Mouse (Mus musculus) erythroblast, embryonic 14.5 days (primary cell): ENCODE measurements around the gene Abcc12. TPM values are rescaled to one million over a fixed set of nuclear protein-coding genes. Genes with fewer than 3 reads are reported as not detected.

Experiments used
- H3K27me3 ChIP-seq: 2 replicates; pipeline ENCODE4 v1.6.1; 2012; ENCODE audit warnings: inconsistent platforms; ENCODE audit not compliant: control insufficient read depth
- H3K36me3 ChIP-seq: 2 replicates; pipeline ENCODE4 v1.6.1; 2012; ENCODE audit warnings: mild to moderate bottlenecking, inconsistent platforms; ENCODE audit not compliant: control insufficient read depth
- H3K4me1 ChIP-seq: 2 replicates; pipeline ENCODE4 v1.6.1; 2012; ENCODE audit warnings: inconsistent platforms; ENCODE audit not compliant: control insufficient read depth
- H3K4me3 ChIP-seq: replicated peaks from 2 replicates; pipeline ENCODE3; 2012; ENCODE audit warnings: moderate library complexity, mild to moderate bottlenecking, inconsistent platforms
- H3K9me3 ChIP-seq: 2 replicates; pipeline ENCODE4 v1.6.1; 2012; ENCODE audit warnings: low read length, inconsistent platforms, mixed read lengths; ENCODE audit not compliant: control insufficient read depth
- GATA1 ChIP-seq: IDR thresholded peaks from 2 replicates; pipeline ENCODE4 v1.6.1; 2012; ENCODE audit warnings: low read length, inconsistent platforms, mixed read lengths
- TAL1 ChIP-seq: IDR thresholded peaks from 3 replicates; pipeline ENCODE4 v1.6.1; 2012; ENCODE audit warnings: low read length, inconsistent platforms, mixed read lengths
- polyA plus RNA-seq: library from polyadenylated mRNA; stranded (reverse); fragments of >175 nt; gene quantifications from 2 replicates; pipeline ENCODE4 v1.2.3, GENCODE M21; 2012

Gene Abcc12
- polyA plus RNA-seq, 1 experiment: not detected

DNA sequence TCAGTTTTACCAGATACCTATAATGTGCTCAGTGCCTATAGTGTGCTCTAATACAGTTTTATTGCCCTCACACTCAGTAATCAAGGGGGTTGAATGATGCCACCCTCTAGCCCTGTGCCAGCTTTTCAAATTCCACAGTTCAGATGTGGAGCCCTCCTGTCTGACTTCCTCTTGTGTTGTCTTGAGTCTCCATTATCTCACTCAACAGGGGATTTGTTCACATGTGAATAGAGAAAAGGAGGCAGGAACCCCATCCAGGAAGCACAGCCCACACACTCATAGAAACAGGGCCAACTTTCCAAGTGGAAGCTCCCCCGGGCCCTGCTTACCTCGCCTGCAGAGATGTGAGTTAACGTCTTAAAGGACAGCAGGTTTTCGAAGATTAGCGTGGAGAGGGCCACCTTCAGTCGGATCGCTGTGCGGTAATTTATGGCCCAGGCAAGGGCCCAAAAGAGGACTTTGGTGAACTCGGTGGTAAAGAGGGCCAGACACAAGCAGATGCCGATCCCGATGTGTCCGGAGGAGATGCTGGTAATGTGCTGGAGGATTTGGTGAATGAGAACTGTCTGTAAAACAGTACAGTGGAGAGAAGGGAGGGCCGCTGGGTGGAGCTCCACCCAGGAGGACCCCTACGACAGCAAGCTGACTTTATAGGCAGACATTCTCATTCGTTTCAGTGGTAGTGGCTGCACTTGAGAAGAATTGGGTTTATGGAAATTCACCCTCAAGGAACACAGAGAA is 20.4 kb downstream of the Abcc12 start:
- H3K27me3 ChIP-seq: no peaks in the 10 kb centered on the region
- H3K4me1 ChIP-seq: no peaks in the 10 kb centered on the region
- no peak for TF ChIP-seq TAL1
- no peak for TF ChIP-seq GATA1
- no peaks in the 10 kb centered on the region for H3K9me3 ChIP-seq
- H3K36me3 ChIP-seq: no peaks in the 10 kb centered on the region
- no peak overlapping the region for H3K4me3 ChIP-seq

DNA sequence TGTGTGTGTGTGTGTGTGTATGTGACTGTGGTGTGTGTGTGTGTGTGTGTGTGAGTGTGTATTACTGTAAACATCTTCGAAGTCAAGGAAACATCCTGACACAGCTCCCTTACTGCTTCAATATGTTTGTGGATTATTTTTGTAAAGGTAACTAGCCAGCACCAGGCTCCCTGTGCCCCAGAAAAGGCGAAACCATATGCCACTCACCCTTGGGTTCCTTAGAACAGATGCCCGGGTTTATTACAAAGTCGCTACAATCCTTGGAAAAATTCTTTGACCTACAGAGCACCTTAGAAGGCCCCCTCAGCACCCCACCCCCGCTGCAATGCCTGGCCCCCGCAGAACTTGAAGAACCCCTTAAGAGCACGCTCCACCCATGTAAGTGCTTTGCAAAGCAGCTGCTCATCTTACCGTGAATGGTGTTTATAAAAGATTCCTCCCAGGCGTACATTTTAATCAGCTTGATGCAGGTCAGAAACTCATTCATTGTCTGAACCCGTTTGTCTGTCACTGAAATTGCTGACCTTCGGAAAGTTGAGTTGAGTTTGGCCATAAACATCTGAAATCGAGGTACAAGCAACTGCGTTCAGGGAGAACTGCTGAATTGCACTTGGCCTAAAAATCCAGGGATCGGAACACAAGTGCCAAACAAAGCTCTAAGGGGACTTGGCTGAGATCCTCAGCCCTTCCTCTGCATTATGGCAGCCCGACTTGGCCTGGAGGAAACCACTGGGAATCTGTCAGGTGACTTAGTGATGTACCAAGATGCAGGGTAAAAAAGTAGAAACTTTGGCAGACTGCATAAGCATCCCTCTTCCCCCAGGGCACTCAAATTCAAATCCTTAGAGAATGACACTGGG is 23.1 kb downstream of the Abcc12 start:
- no peaks in the 10 kb centered on the region for H3K4me1 ChIP-seq

DNA sequence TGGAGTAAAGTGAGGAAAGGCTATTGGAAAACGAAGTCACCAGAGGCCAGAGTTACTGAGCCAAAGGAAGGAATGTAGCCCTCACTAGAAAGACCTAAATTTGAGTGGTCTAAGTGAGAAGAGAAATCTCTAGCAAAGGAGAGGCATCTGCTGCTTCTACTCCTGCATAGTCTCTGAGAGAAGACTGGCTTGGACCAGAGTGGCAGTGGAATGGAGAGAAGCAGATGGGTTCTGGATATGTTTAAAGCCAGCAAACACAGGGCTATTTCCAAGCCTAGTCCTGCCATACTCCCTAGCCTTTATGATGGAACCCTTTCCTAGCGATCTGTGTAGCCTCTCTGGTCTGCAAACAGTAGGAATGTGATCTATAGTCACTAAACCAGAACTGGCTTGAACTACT is 24.9 kb downstream of the Abcc12 start:
- Histone ChIP-seq H3K9me3 (no peaks in the 10 kb centered on the region; the same call in 1 of the 2 replicates), H3K36me3 (no peaks in the 10 kb centered on the region), H3K4me1 (no peaks in the 10 kb centered on the region), H3K27me3 (no peaks in the 10 kb centered on the region), H3K4me3 (no peak overlapping the region)
- TF ChIP-seq GATA1 (no peak), TAL1 (no peak)

More for the DNA sequence above, 23.1 kb downstream of the Abcc12 start:
- TF ChIP-seq TAL1: no peak
- TF ChIP-seq GATA1: no peak
- no peaks in the 10 kb centered on the region for H3K36me3 ChIP-seq
- H3K27me3 ChIP-seq: no peaks in the 10 kb centered on the region
- no peaks in the 10 kb centered on the region; the same call in 1 of the 2 replicates for H3K9me3 ChIP-seq
- H3K4me3 ChIP-seq: no peak overlapping the region

DNA sequence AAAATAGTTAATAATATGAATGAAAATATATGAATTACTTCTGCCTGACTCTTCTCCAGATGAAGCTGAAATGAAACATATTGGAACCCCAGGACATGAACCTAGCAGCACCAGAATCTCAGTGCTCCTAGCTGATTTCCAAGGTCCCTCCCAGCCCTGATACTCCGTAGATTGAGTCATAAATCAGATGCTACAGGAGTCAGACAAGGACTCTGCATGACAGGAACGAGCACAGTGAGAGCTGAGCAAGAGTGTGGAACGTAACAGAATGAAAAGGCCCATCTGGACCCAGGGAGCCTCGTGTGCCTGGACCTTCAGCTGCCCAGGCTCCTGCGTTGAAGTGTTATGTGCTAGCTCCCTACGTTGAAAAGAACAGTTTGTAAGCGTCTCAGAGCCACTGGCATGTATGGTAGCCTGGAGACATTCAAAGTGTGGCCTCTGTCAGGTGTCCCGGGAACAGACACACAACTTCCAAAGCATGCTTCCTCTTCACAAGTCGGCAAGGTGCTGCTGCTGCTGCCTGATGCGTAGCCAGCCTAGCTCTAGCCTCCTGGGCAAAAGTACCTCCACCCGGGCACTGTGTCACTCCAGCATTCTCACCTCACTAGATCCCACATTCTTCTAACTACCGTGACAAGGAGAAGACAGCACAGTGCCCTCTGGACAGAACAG is 26.1 kb downstream of the Abcc12 start:
- no peaks in the 10 kb centered on the region; the same call in 1 of the 2 replicates for H3K9me3 ChIP-seq
- TF ChIP-seq TAL1 (no peak), GATA1 (no peak)
- H3K4me3 ChIP-seq: no peak overlapping the region
- H3K27me3 ChIP-seq: no peaks in the 10 kb centered on the region
- no peaks in the 10 kb centered on the region for H3K4me1 ChIP-seq
- no peaks in the 10 kb centered on the region for H3K36me3 ChIP-seq

DNA sequence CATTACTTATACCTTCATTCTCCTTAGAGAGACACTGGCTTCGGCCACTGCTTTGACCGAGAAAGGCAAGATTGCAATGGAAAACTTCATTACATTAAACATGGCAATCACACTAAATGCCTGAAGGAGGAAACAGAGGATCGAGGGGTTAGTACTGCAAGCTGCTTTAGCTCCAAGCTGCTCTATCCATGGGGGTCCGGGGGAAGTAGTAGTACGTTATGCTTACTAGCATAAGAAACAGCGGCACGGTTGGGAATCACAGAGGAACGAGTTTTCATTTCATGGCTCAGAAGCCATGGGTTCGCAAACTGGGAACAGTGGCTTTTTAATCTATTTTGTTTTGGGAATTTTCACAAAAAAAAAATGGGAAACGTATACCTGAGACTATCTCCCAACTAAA is 30.0 kb downstream of the Abcc12 start:
- H3K4me1 ChIP-seq: no peaks in the 10 kb centered on the region
- no peaks in the 10 kb centered on the region for H3K36me3 ChIP-seq
- H3K9me3 ChIP-seq: peaks cover 2% of the 10 kb centered on the region
- TF ChIP-seq TAL1 (no peak), GATA1 (no peak)
- no peaks in the 10 kb centered on the region for H3K27me3 ChIP-seq
- H3K4me3 ChIP-seq: no peak overlapping the region

DNA sequence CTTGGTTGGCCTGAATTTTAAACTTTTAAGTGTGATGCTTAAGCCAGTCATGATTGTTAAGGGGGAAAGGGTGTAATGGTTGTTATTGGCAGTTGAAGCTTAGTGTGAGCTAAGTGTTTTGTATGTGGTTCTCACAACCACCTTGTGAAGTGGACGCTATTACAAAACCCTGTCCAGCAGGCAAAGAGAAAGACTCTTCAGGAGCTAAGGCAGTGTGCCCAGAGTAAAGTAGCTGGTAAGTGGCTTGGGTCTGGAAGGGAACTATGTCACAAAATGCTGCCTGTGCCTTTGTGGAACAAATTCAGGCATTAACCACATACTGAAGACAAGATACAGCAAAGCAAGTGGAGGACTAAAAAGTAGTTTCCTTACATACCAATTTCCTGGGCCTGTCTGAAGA is 34.5 kb downstream of the Abcc12 start:
- H3K27me3 ChIP-seq: no peaks in the 10 kb centered on the region
- TF ChIP-seq GATA1: no peak
- no peak for TF ChIP-seq TAL1
- H3K4me1 ChIP-seq: no peaks in the 10 kb centered on the region
- H3K9me3 ChIP-seq: peaks cover 2% of the 10 kb centered on the region; the same call in 1 of the 2 replicates
- no peak overlapping the region for H3K4me3 ChIP-seq
- no peaks in the 10 kb centered on the region for H3K36me3 ChIP-seq

DNA sequence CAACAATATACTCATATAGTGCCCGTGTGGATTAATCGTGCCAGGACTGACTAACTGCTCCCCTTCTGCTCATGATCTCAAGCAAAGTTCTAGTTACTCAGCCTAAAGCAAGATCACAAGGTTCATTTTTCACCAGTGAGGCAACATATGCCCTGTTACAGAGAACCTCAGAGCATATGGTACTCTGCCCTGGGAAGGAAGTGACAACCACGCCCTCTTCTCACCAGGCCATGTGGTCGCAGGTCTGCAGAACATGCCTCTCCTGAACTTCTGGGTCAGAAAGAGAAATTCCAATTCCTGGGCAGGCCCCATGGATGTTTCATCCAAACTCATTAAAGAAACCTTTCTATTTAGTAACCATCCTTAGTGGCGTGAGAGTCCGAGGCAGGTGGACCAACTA is 39.6 kb downstream of the Abcc12 start:
- TF ChIP-seq TAL1: no peak
- TF ChIP-seq GATA1: no peak
- H3K4me1 ChIP-seq: no peaks in the 10 kb centered on the region

DNA sequence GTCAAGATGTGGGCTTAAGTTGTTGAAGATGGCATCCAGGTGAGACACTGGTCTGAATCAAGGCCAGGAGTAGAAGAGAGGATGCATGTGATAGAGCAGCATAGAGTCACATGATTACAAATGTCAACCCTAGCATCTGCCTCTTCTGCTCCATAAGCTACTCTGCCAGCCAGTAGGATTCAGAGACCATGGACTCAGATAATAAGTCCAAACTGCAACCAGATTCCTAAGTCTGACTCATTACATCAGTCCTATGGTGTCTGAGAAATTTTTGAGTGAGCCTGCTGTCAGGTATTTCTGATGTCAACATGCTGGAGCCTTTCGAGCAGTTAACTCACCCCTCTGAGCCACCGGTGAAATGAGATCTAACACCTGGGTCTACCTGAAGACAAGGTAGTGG is 40.1 kb downstream of the Abcc12 start:
- no peaks in the 10 kb centered on the region for H3K4me1 ChIP-seq
- H3K9me3 ChIP-seq: no peaks in the 10 kb centered on the region
- TF ChIP-seq TAL1 (no peak), GATA1 (no peak)
- no peaks in the 10 kb centered on the region for H3K27me3 ChIP-seq
- no peaks in the 10 kb centered on the region for H3K36me3 ChIP-seq
- H3K4me3 ChIP-seq: no peak overlapping the region

More for the DNA sequence above, 39.6 kb downstream of the Abcc12 start:
- Histone ChIP-seq H3K27me3 (no peaks in the 10 kb centered on the region), H3K9me3 (no peaks in the 10 kb centered on the region), H3K36me3 (no peaks in the 10 kb centered on the region), H3K4me3 (no peak overlapping the region)

DNA sequence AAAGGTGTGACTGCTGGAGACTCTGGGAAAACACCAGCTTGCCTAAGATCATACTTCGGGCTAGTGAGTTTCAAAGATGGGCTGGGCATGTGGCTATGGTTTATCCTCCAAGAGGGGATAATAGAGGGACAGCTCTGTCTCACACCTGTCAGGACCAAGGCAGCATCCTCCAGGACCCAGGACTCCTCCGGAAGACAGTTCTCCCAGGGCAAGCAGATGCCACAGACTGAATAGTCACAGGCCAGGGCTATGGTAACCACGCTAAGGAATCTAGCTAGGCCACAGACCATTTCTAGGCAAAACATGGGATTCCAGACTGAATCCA is 43.9 kb downstream of the Abcc12 start:
- Histone ChIP-seq H3K36me3 (no peaks in the 10 kb centered on the region), H3K27me3 (no peaks in the 10 kb centered on the region), H3K4me3 (no peak overlapping the region), H3K4me1 (no peaks in the 10 kb centered on the region), H3K9me3 (no peaks in the 10 kb centered on the region)
- TF ChIP-seq GATA1: no peak
- TF ChIP-seq TAL1: no peak
